Mouse (Mus musculus) olfactory bulb, adult 2 months (tissue): ENCODE data around the gene Ankrd49.

Experiments used
- CTCF ChIP-seq: fragments of 200-500 bp; IDR thresholded peaks from 2 replicates; pipeline ENCODE4 v1.5.1; 2012; ENCODE audit warnings: low read depth, mild to moderate bottlenecking, low read length, moderate library complexity; ENCODE audit not compliant: insufficient read depth
- POLR2A ChIP-seq: fragments of 200-500 bp; IDR thresholded peaks from 2 replicates; pipeline ENCODE4 v1.6.1; 2012; ENCODE audit warnings: mild to moderate bottlenecking, low read depth, low read length, moderate library complexity; ENCODE audit not compliant: insufficient read depth

GRCm38 (mm10) chr9:14739498-14740150 lies 45.0 kb downstream of the Ankrd49 start:
- TF ChIP-seq CTCF, result no peak
- TF ChIP-seq POLR2A, result no peak
